Mouse (Mus musculus): ENCODE results near the gene Hcrt.
A peak's percentile ranks its signal among the peaks of the same experiment; 100 is the strongest.

The Hcrt gene

DNA sequence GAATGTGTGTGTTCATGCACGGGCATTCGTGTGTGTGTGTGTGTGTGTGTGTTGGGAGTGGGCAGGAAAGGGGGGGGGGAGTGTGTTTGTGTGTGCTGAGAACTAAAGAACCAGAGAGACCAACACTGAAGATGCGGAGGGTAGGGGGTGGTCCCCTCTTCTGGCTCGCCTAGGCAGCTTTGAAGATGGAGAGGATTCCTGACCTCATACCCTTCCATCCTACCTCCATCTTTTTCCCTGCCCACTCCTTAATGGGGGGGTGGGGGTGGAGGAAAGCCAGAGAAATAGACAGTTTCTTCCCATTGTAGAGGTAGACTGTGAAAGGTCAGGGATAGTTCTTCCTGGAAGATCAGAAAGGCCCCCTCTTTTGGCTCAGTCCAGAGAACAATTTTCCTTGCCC lies 49.6 kb downstream of the Hcrt start:
- DNase-seq (ENCODE audit: low read depth, low spot score) = no peak

DNA sequence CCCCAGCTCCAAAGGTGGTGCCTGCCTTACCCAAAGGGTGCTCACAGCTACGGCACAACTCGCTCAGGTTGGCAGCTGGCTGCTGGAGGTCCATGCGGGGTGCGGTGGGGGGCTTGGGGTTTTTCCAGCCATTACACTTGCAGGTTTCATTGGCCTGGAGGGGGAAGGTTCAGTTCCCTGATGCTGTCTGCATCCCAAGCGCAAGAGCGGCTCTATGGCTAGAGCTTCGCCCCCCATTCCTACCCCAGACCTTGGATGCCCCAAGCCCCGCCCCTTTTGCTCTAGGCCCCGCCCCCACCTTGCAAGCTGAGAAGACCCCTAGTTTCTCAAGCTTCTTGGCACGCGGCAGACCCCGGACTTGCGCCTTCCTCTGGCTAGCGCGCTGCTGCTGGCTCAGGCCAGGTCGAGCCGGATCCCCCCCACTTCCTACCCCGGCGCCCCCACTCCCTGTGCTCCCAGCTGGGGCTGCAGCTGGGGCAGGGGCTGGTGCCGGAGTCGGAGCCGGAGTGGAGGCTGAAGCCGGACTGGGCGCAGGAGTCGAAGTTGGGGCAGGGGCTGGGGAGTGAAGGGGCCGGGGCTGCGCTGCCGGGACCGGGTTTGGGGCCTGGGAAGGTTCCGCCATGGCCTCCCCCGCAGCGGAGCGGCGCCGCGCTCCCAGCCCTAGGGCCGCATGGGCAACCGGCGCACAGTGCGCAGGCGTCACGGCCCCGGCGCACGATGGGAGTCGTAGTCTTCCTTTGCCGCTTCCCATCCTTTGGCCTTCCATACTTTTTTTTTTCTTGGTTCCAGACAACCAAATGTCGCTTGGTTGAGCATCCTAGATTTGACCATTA lies 50.7 kb downstream of the Hcrt start, which contains the start of gene Kat2a:
Gene Kat2a, minus strand, starts transcription at position 683 of the 833 bp plus-strand sequence.
- DNase-seq (ENCODE audit: low read depth, low spot score) = peak; percentile 94
